Mouse (Mus musculus) layer of hippocampus, postnatal 10 days (tissue): Measurements from ENCODE around the gene 4930502E18Rik. TPM values are rescaled to one million over a fixed set of nuclear protein-coding genes. Genes with fewer than 3 reads are reported as not detected.
A peak's percentile ranks its signal among the peaks of the same experiment; 100 is the strongest.
"Not testable (repeated sequence)": the region's sequence is repeated elsewhere in the genome, so short reads cannot be mapped to it uniquely, and the experiment has no call there.

Experiments used
- DNase-seq, 2 experiments: peaks; one replicate each; pipeline ENCODE4 v3.0.0; 2021; ENCODE audit warnings: low spot score in 2 of 2
- long read RNA-seq: library from polyadenylated mRNA; stranded (forward); transcript quantifications from one replicate; pipeline ENCODE4 v2.0.0, GENCODE M21; 2023
- total RNA-seq, 2 experiments: library from RNA; stranded (reverse); gene quantifications; 2 replicates each; pipeline ENCODE4 v1.2.3; 2021

Gene 4930502E18Rik
- under 1 TPM in 1 of 2 experiments, not detected in 1; 0.31 TPM for total RNA-seq
- long read RNA-seq, partial matches to known transcripts, result 0 of 1 reads
- long read RNA-seq, other reads (novel, unspliced or antisense), result 1 of 1 reads

GRCm38 (mm10) chrX:53724596-53724995 lies at the start of gene 4930502E18Rik:
Gene 4930502E18Rik, plus strand, starts transcription at chrX:53724826.
- DNase-seq, result no peak

DNA sequence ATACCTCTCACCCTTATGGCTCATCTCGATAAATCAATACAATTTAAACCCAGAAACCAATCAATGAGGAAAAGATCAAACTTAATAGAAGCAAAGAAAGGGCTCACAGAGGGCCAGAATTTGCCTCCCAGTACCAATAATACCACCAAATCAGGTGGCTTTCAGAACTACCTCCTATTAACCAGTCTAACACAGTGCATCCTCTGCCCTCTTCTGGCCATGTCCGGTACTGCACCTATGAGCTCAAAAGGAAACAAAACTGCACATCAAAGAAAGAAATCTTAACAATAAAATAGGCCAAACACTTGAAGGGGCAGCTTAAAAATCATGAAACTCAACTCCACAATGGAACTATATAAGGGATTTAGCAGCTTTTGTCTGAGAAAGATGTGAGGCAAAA lies 47.7 kb upstream of the 4930502E18Rik start:
- peak; percentile 77 to 79 for DNase-seq

GRCm38 (mm10) chrX:53682650-53683049 lies 42.0 kb upstream of the 4930502E18Rik start:
- DNase-seq, result not testable (repeated sequence)

DNA sequence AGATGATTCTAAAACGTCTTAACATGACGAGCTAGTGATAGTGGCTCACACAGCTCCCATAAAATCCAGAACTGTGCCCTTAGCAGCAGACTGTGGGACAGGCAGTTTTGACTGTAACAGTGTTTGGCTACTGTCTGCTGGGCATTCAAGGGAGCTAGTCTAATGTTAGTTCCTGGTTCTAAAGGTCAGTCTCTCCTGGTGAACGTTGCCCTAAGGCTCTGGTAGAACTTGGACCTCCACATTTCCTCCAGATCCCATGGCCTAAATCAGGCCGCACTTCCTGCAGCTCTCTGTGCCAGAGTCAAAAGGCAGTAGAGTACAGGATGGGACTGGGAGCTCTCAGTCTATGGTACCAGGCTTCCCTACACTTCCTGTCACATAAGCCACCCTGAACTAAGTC lies 40.0 kb upstream of the 4930502E18Rik start:
- DNase-seq, result not testable (repeated sequence)

GRCm38 (mm10) chrX:53692065-53692464 lies 32.6 kb upstream of the 4930502E18Rik start:
- DNase-seq, result no peak

- no peak for DNase-seq
Measured at GRCm38 (mm10) chrX:53693141-53693540, 31.5 kb upstream of the 4930502E18Rik start.

- DNase-seq, result no peak
Measured at GRCm38 (mm10) chrX:53694008-53694777, 30.4 kb upstream of the 4930502E18Rik start.

GRCm38 (mm10) chrX:53699225-53699624 lies 25.4 kb upstream of the 4930502E18Rik start:
- DNase-seq, result no peak

DNA sequence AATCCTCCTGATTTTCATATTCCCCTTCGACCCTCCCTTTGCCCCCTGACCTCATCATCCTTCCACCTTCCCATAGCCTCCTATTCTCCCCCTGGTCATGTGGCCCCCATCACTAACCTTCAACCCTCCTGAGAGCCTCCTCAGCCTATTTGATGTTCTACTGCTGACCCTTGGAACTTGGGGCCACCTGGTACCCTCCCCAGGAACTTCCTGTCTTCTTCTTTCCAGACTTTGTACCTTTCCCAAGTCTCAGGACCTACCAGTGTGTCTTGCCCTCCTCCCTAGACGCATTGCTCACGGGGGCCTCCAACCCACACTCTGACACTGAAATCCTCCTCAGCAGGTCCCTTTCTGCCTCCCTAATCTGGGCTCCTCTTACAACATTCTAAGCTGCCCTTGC lies 22.0 kb upstream of the 4930502E18Rik start:
- DNase-seq, result no peak

DNA sequence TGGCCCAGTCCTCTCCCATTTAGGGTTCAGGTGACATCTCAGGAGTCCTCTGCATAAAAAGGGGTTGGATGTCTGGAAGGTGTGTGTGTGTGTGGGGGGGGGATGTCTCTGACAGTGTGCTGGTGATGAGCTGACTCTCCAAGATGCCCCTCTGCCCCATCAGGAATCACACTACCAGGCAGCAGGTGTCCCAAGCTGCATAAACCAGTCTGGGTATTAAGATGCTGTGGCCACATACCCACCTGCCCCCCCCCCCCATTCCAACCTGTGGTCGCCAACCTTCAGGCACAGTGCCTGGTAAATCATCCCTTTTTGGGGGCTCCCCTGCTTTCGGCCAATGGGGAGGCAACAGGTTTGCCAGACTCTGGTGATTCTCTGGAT lies 8.7 kb upstream of the 4930502E18Rik start:
- DNase-seq, result no peak

GRCm38 (mm10) chrX:53716323-53717182 lies 8.1 kb upstream of the 4930502E18Rik start:
- DNase-seq, result peak; percentile 27 to 30

DNA sequence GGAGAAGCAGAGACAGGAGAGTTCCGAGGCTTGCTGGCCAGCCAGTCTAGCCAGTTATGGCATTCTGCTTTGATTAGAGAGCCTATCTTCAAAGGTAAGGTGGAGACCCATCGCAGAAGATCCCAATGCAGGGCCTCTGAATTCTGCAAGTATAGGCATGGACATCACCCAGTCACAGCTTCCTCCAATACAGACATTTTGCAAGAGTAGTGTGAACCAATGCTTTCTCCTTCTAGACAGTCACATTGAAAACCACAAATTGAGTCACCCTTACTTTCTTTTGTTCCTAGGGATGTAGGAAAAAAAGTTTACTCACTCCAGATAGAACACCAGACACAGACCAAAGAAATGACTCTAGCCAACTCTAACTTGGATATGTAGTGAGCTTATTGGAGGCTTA lies 4.3 kb downstream of the 4930502E18Rik start:
- DNase-seq, result no peak

GRCm38 (mm10) chrX:53752851-53753250 lies 28.2 kb downstream of the 4930502E18Rik start:
- DNase-seq, result no peak

DNA sequence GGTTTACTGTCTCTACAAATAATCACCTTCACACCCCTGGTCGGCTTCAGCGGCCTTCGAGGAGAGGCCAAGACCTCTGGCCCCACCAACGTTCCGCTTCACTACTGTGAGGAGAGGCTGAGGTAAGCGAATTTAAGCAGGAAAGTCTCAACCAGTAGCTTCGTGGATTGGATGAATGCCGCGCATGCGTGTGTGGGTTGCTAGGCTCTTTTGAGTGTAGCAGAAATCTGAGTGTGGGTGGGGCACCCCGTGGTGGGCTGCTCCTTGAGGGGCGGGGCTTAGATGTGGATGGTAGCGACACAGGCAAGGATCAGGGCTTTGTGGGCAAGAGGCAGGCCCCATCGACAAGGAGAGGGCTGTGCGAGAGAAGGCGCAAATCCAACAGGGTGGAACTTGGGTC lies 33.1 kb downstream of the 4930502E18Rik start, which contains the start of gene 1700013H16Rik:
TSS of gene 1700013H16Rik (minus strand) at position 96 of the 400 bp plus-strand sequence.
- DNase-seq, result no peak

GRCm38 (mm10) chrX:53776276-53776675 lies 51.6 kb downstream of the 4930502E18Rik start, which contains the start of gene Zfp36l3:
Gene Zfp36l3, minus strand, starts transcription at chrX:53776394.
- DNase-seq, result no peak

Other genes with a start within 250 kb of the 4930502E18Rik start
- gene Rtl8c, start 116.8 kb upstream of the 4930502E18Rik start, total RNA-seq, result 100 to 1,000 TPM; 116 to 128 TPM
- not detected for gene Gm14597, start 115.8 kb upstream of the 4930502E18Rik start, total RNA-seq
- gene Rtl8a, start 81.1 kb upstream of the 4930502E18Rik start, total RNA-seq, result 100 to 1,000 TPM; 189 to 270 TPM
- 100 to 1,000 TPM; 168 to 188 TPM for gene Rtl8b, start 54.4 kb upstream of the 4930502E18Rik start, total RNA-seq
- not detected for gene 1700013H16Rik, start 33.0 kb downstream of the 4930502E18Rik start, total RNA-seq
- not detected for gene Zfp36l3, start 51.6 kb downstream of the 4930502E18Rik start, total RNA-seq
- gene Xlr, start 72.9 kb downstream of the 4930502E18Rik start, total RNA-seq, result 1 to 10 TPM; 1.2 to 1.4 TPM